Mouse (Mus musculus) liver, postnatal 0 days (tissue): ENCODE results near the gene Pten.

Source experiments
- CTCF ChIP-seq: sonication (generic); IDR thresholded peaks from 2 replicates; pipeline ENCODE4 v1.5.1; 2016; ENCODE audit warnings: antibody characterized with exemption, low read depth
- EP300 ChIP-seq: IDR thresholded peaks from 2 replicates; pipeline ENCODE4 v1.6.1; 2016; ENCODE audit warnings: antibody characterized with exemption, low read depth, mild to moderate bottlenecking

- no peak for TF ChIP-seq CTCF
- no peak for TF ChIP-seq EP300
Observed at GRCm38 (mm10) chr19:32713471-32713870, 43.8 kb upstream of the Pten start.
